Mouse (Mus musculus) brain, embryonic 18.5 days (tissue): ENCODE results near the gene Ltb.

ENCODE experiments used
- DNase-seq: peaks from one replicate; pipeline ENCODE4 v3.0.0-alpha.2; 2012; ENCODE audit warnings: low read depth, low spot score

The Ltb gene

GRCm38 (mm10) chr17:35194844-35195630 is 798 bp downstream of the Ltb start:
- no peak for DNase-seq

GRCm38 (mm10) chr17:35195631-35196320 is 1.5 kb downstream of the Ltb start:
- no peak for DNase-seq

GRCm38 (mm10) chr17:35196321-35196641 is 2.0 kb downstream of the Ltb start:
- no peak for DNase-seq

- DNase-seq, result no peak
These were observed 2.9 kb downstream of the Ltb start for GRCm38 (mm10) chr17:35197126-35197525.

GRCm38 (mm10) chr17:35198029-35198428 is 3.8 kb downstream of the Ltb start:
- no peak for DNase-seq

DNA sequence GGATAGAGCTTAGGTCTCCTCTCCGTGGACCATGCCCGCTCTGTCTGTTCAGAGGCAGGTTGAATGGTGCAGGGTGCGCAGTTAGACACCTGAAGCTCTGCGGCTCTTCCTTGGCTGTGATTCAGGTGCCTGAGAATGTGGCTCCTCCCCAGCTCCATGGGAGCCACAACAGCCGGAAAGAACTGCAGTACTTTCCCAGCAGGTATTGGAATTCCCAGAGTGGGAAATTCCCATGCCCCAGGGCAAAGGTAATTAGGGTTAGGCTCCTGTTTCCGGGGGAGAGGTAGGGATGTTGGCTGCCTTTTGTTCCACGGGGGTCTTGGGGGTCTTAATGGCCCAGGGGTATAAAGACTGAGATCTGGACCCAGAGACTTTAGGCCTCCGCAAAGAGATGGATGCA is 4.7 kb downstream of the Ltb start:
- no peak for DNase-seq

GRCm38 (mm10) chr17:35200398-35200797 is 6.2 kb downstream of the Ltb start:
- DNase-seq, result no peak

DNA sequence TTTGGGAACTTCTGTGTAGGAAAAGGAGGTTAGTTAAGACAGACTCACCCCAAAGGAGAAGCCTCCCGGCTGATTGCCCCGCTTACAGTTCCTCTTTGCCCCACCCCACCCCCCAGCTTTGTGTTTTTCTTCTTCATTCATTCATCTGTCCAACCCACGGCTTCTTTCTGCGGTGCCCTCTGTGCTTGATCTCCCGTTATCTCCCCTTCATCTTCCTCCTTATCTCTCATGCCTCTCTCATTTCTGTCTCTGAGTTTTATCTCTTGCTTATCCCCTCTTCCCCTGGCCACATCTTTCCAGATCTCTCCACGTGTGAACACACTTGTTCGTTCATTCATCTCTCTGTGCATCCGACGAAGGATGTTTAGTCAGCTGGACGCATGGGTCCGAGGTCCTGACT is 6.9 kb downstream of the Ltb start:
- no peak for DNase-seq

GRCm38 (mm10) chr17:35201787-35202186 is 7.5 kb downstream of the Ltb start, which contains the start of gene Tnf:
TSS of gene Tnf (minus strand) at chr17:35202007.
- DNase-seq, result no peak

DNA sequence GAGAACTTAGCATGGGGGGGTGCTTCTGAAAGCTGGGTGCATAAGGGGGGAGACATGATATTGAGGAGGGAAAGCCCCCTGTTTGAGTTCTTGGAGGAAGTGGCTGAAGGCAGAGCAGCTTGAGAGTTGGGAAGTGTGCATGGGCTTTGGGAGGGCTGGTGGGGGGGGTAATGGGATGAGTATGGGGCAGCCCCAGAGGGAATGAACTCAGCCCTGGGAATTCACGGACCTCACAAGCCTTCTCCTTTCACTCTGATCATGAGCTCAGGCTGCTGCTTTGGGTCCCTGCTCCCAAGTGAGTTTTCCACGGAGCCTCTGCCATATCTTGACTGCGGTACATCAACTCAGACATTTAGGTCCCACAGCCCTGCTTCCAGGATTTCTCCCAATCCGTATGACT is 8.2 kb downstream of the Ltb start:
- DNase-seq, result no peak

DNA sequence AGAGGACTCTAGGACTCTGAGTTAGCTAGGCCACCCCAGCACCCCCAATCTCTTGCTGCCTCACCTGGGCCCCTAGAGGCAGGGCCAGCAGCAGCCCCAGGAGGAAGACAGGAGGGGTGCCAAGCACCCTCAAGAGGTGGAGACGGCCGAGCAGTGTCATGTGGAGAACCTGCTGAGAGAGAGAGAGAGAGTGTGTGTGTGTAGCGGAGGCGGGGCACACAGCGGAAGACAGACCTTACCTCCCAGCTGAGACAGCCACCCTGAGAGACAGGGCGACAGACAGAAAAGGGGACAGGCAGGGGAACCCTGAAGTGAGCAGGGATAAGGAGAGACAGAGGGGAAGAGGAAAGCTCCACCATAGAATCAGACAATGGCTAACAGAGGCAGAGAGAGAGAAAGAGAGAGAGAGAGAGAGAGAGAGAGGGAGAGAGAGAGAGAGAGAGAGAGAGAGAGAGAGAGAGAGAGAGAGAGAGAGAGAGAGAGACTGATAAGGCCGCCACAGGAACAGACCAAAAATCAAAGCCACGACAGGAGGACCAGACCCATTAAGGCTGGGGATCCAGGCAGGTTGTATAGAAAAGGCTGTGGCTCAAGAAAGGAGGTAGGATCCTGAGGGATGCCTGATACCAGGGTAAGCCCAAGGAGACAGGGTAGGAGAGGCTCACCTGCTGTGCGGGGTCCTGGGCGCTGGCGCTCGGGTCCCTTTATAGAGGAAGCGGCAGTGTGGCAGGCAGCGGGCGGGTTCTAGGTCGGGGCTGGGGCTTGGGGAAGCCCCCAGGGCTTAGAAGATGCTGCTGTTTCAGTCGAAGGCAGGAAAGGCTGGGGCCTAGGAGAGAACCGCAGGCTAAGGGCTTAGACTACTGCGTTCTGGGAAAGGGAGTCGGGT is 10.5 kb downstream of the Ltb start, which contains the start of gene Lta:
TSS of gene Lta (minus strand) at position 858 of the 886 bp plus-strand sequence.
- no peak for DNase-seq

- DNase-seq, result no peak
These were observed 11.1 kb downstream of the Ltb start for GRCm38 (mm10) chr17:35205380-35205769.

GRCm38 (mm10) chr17:35209785-35210535 is 15.7 kb downstream of the Ltb start:
- DNase-seq, result no peak

GRCm38 (mm10) chr17:35210593-35210992 is 16.4 kb downstream of the Ltb start:
- DNase-seq, result no peak

DNA sequence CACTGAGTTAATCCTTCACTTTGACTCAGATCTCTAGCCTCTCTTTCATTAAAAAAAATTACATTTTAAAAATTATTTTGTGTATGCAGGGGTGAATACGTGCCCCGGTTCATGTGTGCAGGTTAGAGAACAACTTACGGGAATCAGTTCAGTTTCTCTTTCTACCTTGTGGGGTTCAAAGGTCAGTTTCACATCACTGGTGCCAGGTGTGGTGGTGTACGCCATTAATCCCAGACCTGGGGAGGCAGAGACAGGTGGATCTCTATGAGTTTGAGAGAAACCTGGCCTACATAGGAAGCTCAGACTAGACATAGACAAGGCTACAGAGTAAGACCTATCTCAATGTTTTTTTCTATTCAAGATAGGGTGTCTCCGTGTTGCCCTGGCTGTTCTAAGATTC is 18.8 kb downstream of the Ltb start:
- DNase-seq, result no peak

- no peak for DNase-seq
These were observed 24.4 kb downstream of the Ltb start for GRCm38 (mm10) chr17:35218516-35219193.

DNA sequence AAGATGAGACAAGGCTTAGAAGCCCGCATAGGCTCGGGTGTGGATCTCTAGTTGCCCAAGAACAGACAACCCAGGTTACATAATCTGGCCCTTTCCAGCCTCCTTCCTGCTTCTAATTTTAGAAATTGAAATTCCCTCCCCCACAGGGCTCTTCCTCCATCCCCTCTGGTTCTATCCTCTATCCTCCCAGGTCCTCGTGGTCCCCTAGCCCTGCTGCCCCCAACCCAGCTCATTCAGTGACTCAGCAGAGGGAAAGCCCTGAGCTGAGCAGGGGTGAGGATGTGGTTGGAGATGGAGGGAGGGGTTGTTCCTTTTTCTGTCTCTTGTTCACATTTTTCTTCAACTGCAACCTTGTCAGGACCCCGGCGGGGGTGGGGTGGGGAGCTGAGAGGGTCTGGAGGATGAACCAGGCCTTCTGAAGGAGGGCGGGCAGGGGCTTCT is 25.4 kb downstream of the Ltb start:
- no peak for DNase-seq

DNA sequence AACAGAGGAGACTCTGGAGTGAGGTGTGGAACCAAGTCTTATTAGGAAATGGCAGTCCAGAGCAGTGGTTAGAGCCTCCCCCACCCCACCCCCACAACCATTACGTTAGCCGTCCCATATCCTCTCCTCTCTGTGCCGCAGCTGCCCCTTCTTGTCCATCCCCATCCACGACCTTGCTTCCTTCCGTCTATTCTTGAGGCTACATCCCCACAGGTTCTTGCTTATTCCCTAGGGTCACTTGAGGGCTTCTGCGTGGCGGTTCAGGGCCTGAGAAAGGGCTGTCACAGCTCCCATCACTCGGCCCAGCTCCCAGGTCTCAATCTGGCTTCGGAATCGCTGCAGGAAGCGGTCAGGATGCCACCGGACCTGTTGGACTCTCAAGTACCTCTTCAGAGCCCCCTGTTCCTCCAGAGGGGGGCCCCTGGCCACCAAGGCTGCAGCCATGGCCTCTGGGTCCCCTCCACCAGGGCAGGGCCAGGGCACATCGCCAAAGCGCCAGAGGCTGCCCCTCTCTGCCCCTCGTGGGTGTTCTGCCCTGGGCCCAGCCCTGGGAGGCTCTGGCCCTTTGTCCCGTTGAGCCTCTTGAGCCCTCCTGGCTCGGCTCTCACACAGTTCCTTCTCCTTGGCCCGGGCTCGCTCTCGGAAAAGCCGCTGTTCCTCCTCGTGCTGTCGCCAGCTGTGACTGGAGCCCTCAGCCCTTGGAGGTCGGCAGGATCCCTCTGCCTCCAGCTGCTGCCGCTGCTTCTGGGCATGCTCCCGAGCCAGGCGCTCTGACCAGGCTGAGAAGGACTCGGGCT is 26.1 kb downstream of the Ltb start, which contains the start of gene Gm16181:
TSS of gene Gm16181 (plus strand) at position 679 of the 797 bp plus-strand sequence.
- DNase-seq, result no peak

DNA sequence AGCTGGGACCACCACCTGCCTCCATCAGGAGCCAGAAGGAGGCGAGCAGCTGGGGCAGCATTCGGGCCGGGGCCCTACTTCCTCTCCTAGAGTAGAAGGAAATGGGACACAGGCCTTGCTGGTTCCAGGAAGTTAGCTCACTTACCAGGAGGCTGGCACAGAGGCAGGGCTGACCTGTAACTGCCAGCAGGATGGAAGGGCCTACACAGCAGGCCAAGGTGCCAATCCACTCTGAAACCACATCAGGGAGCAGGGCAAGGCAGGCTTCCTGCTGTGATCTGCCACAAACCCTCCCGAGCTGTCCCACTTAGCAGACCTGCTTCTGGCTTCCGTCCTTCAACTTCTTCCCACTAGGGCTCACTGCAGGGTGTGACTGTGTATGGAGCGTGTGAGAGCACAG is 28.1 kb downstream of the Ltb start:
- no peak for DNase-seq

GRCm38 (mm10) chr17:35224641-35225040 is 30.4 kb downstream of the Ltb start:
- no peak for DNase-seq
